Mouse (Mus musculus): ENCODE data around the gene Akr1b3. TPM values are rescaled to one million over a fixed set of nuclear protein-coding genes. Genes with fewer than 3 reads are reported as not detected.

Akr1b3 gene
- polyA plus RNA-seq, 1 experiment from 2014 or later: 232 TPM

GRCm38 (mm10) chr6:34310023-34310595 is 7.2 kb downstream of the Akr1b3 start:
- peaks cover 68% of the 10 kb centered on the region for H3K36me3 ChIP-seq
- WGBS: 89% methylated on average over 11 of the region's 11 CpGs

GRCm38 (mm10) chr6:34309526-34309925 is 7.8 kb downstream of the Akr1b3 start:
- H3K9me3 ChIP-seq: no peaks in the 10 kb centered on the region
- WGBS: 95% methylated on average over 6 of the region's 6 CpGs

More at GRCm38 (mm10) chr6:34310023-34310595, 7.2 kb downstream of the Akr1b3 start:
- H3K4me3 ChIP-seq: no peak overlapping the region
- peaks cover 13% of the 10 kb centered on the region; the same call in 1 of the 2 replicates for H3K4me1 ChIP-seq
- no peak overlapping the region for H3K27ac ChIP-seq
- no peaks in the 10 kb centered on the region for H3K27me3 ChIP-seq (ENCODE audit: insufficient read depth, poor library complexity, severe bottlenecking)
- no peaks in the 10 kb centered on the region for H3K9me3 ChIP-seq
- DNase-seq (ENCODE audit: low spot score): no peak

GRCm38 (mm10) chr6:34306797-34307196 is 10.5 kb downstream of the Akr1b3 start:
- WGBS: 87% methylated on average over 6 of the region's 6 CpGs
- H3K36me3 ChIP-seq: peaks cover 76% of the 10 kb centered on the region
- DNase-seq (ENCODE audit: low spot score): no peak
- no peaks in the 10 kb centered on the region for H3K27me3 ChIP-seq (ENCODE audit: insufficient read depth, poor library complexity, severe bottlenecking)
- H3K4me3 ChIP-seq: no peak overlapping the region
- no peaks in the 10 kb centered on the region for H3K9me3 ChIP-seq
- peaks cover 6% of the 10 kb centered on the region; the same call in 1 of the 2 replicates for H3K4me1 ChIP-seq
- no peak overlapping the region for H3K27ac ChIP-seq

More at GRCm38 (mm10) chr6:34309526-34309925, 7.8 kb downstream of the Akr1b3 start:
- Histone ChIP-seq H3K27ac (no peak overlapping the region), H3K4me1 (peaks cover 14% of the 10 kb centered on the region; the same call in 1 of the 2 replicates), H3K36me3 (peaks cover 72% of the 10 kb centered on the region), H3K4me3 (no peak overlapping the region), H3K27me3 (ENCODE audit: insufficient read depth, poor library complexity, severe bottlenecking) (no peaks in the 10 kb centered on the region)
- DNase-seq (ENCODE audit: low spot score): no peak

GRCm38 (mm10) chr6:34304675-34305241 is 12.5 kb downstream of the Akr1b3 start:
- Histone ChIP-seq H3K27me3 (ENCODE audit: insufficient read depth, poor library complexity, severe bottlenecking) (no peaks in the 10 kb centered on the region), H3K27ac (peak overlapping the region; percentile 31; the same call in 1 of the 2 replicates), H3K4me1 (peaks cover 6% of the 10 kb centered on the region; the same call in 1 of the 2 replicates), H3K9me3 (no peaks in the 10 kb centered on the region), H3K4me3 (no peak overlapping the region), H3K36me3 (peaks cover 56% of the 10 kb centered on the region)
- WGBS: 71% methylated on average over 10 of the region's 10 CpGs
- no peak for DNase-seq (ENCODE audit: low spot score)

GRCm38 (mm10) chr6:34297055-34297454 is 20.2 kb downstream of the Akr1b3 start:
- no peaks in the 10 kb centered on the region for H3K9me3 ChIP-seq
- DNase-seq (ENCODE audit: low spot score): no peak
- H3K27me3 ChIP-seq (ENCODE audit: insufficient read depth, poor library complexity, severe bottlenecking): no peaks in the 10 kb centered on the region
- 83% methylated on average over 3 of the region's 3 CpGs for WGBS
- H3K27ac ChIP-seq: no peak overlapping the region
- H3K36me3 ChIP-seq: no peaks in the 10 kb centered on the region
- no peak overlapping the region for H3K4me3 ChIP-seq
- peaks cover 7% of the 10 kb centered on the region; the same call in 1 of the 2 replicates for H3K4me1 ChIP-seq

- H3K27ac ChIP-seq: no peak overlapping the region
- H3K27me3 ChIP-seq (ENCODE audit: insufficient read depth, poor library complexity, severe bottlenecking): no peaks in the 10 kb centered on the region
- H3K4me3 ChIP-seq: no peak overlapping the region
- 85% methylated on average over 9 of the region's 9 CpGs for WGBS
- no peaks in the 10 kb centered on the region for H3K9me3 ChIP-seq
- no peak for DNase-seq (ENCODE audit: low spot score)
- peaks cover 7% of the 10 kb centered on the region; the same call in 1 of the 2 replicates for H3K4me1 ChIP-seq
- no peaks in the 10 kb centered on the region for H3K36me3 ChIP-seq
These were observed 21.8 kb downstream of the Akr1b3 start for GRCm38 (mm10) chr6:34295437-34295836.

GRCm38 (mm10) chr6:34292882-34293487 is 24.3 kb downstream of the Akr1b3 start:
- H3K36me3 ChIP-seq: no peaks in the 10 kb centered on the region
- H3K9me3 ChIP-seq: no peaks in the 10 kb centered on the region
- peak; percentile 91 for DNase-seq (ENCODE audit: low spot score)
- no peaks in the 10 kb centered on the region for H3K27me3 ChIP-seq (ENCODE audit: insufficient read depth, poor library complexity, severe bottlenecking)
- peaks cover 7% of the 10 kb centered on the region; the same call in 1 of the 2 replicates for H3K4me1 ChIP-seq
- 27% methylated on average over 9 of the region's 9 CpGs for WGBS
- no peak overlapping the region for H3K4me3 ChIP-seq
- peak overlapping the region; percentile 38; the same call in 1 of the 2 replicates for H3K27ac ChIP-seq

GRCm38 (mm10) chr6:34292196-34292881 is 24.9 kb downstream of the Akr1b3 start:
- H3K27ac ChIP-seq: no peak overlapping the region
- no peak for DNase-seq (ENCODE audit: low spot score)
- 62% methylated on average over 11 of the region's 11 CpGs for WGBS

GRCm38 (mm10) chr6:34290681-34291080 is 26.6 kb downstream of the Akr1b3 start:
- WGBS: 82% methylated on average over 8 of the region's 8 CpGs

More at GRCm38 (mm10) chr6:34292196-34292881, 24.9 kb downstream of the Akr1b3 start:
- peaks cover 7% of the 10 kb centered on the region; the same call in 1 of the 2 replicates for H3K4me1 ChIP-seq
- H3K4me3 ChIP-seq: no peak overlapping the region
- H3K9me3 ChIP-seq: no peaks in the 10 kb centered on the region
- H3K36me3 ChIP-seq: no peaks in the 10 kb centered on the region
- H3K27me3 ChIP-seq (ENCODE audit: insufficient read depth, poor library complexity, severe bottlenecking): no peaks in the 10 kb centered on the region

GRCm38 (mm10) chr6:34290091-34290490 is 27.2 kb downstream of the Akr1b3 start:
- Histone ChIP-seq H3K36me3 (no peaks in the 10 kb centered on the region), H3K9me3 (no peaks in the 10 kb centered on the region), H3K4me1 (peaks cover 7% of the 10 kb centered on the region; the same call in 1 of the 2 replicates), H3K27me3 (ENCODE audit: insufficient read depth, poor library complexity, severe bottlenecking) (no peaks in the 10 kb centered on the region), H3K27ac (no peak overlapping the region), H3K4me3 (no peak overlapping the region)
- DNase-seq (ENCODE audit: low spot score): no peak
- 85% methylated on average over 17 of the region's 17 CpGs for WGBS

More at GRCm38 (mm10) chr6:34290681-34291080, 26.6 kb downstream of the Akr1b3 start:
- no peaks in the 10 kb centered on the region for H3K36me3 ChIP-seq
- DNase-seq (ENCODE audit: low spot score): no peak
- no peak overlapping the region for H3K27ac ChIP-seq
- peaks cover 7% of the 10 kb centered on the region; the same call in 1 of the 2 replicates for H3K4me1 ChIP-seq
- H3K9me3 ChIP-seq: no peaks in the 10 kb centered on the region
- no peaks in the 10 kb centered on the region for H3K27me3 ChIP-seq (ENCODE audit: insufficient read depth, poor library complexity, severe bottlenecking)
- H3K4me3 ChIP-seq: no peak overlapping the region

GRCm38 (mm10) chr6:34288098-34288497 is 29.2 kb downstream of the Akr1b3 start:
- no peaks in the 10 kb centered on the region for H3K9me3 ChIP-seq
- peaks cover 6% of the 10 kb centered on the region; the same call in 1 of the 2 replicates for H3K4me1 ChIP-seq
- no peak for DNase-seq (ENCODE audit: low spot score)
- H3K4me3 ChIP-seq: no peak overlapping the region
- no peak overlapping the region for H3K27ac ChIP-seq
- H3K27me3 ChIP-seq (ENCODE audit: insufficient read depth, poor library complexity, severe bottlenecking): no peaks in the 10 kb centered on the region
- 79% methylated on average over 10 of the region's 10 CpGs for WGBS
- no peaks in the 10 kb centered on the region for H3K36me3 ChIP-seq

GRCm38 (mm10) chr6:34286841-34287240 is 30.4 kb downstream of the Akr1b3 start:
- DNase-seq (ENCODE audit: low spot score): no peak
- 69% methylated on average over 3 of the region's 3 CpGs for WGBS
- H3K36me3 ChIP-seq: no peaks in the 10 kb centered on the region
- no peak overlapping the region for H3K27ac ChIP-seq
- no peaks in the 10 kb centered on the region for H3K27me3 ChIP-seq (ENCODE audit: insufficient read depth, poor library complexity, severe bottlenecking)
- H3K9me3 ChIP-seq: no peaks in the 10 kb centered on the region
- no peaks in the 10 kb centered on the region for H3K4me1 ChIP-seq
- H3K4me3 ChIP-seq: no peak overlapping the region

Data from heart, embryonic 10.5 days (tissue).